Mouse (Mus musculus) limb, embryonic 13.5 days (tissue): Measurements from ENCODE around the gene Palm3. TPM values are rescaled to one million over a fixed set of nuclear protein-coding genes. Genes with fewer than 3 reads are reported as not detected.

Source experiments
- ATAC-seq: fragments of 200-750 bp; cut with Nextera tagmentation; 2 replicates; pipeline ENCODE4 v1.8.0; 2017; ENCODE audit warnings: low read depth, moderate number of reproducible peaks, moderate TSS enrichment; ENCODE audit not compliant: low FRiP score
- H3K27ac ChIP-seq: fragments of 300-500 bp; sonication (generic); 2 replicates; pipeline ENCODE4 v1.5.1; 2015; ENCODE audit warnings: inconsistent platforms, mild to moderate bottlenecking, moderate library complexity
- H3K27me3 ChIP-seq: fragments of 300-500 bp; sonication (generic); 2 replicates; pipeline ENCODE4 v1.6.1; 2015; ENCODE audit warnings: mild to moderate bottlenecking, inconsistent platforms
- H3K36me3 ChIP-seq: fragments of 300-500 bp; sonication (generic); 2 replicates; pipeline ENCODE4 v1.6.1; 2015; ENCODE audit warnings: inconsistent platforms, mild to moderate bottlenecking, moderate library complexity
- H3K4me1 ChIP-seq: fragments of 300-500 bp; sonication (generic); 2 replicates; pipeline ENCODE4 v1.6.1; 2015; ENCODE audit warnings: inconsistent platforms
- H3K4me2 ChIP-seq: fragments of 300-500 bp; sonication (generic); replicated peaks from 2 replicates; pipeline ENCODE4 v1.6.1; 2015; ENCODE audit warnings: inconsistent platforms, mild to moderate bottlenecking, moderate library complexity
- H3K4me3 ChIP-seq: fragments of 300-500 bp; sonication (generic); 2 replicates; pipeline ENCODE4 v1.5.1; 2015; ENCODE audit warnings: moderate library complexity, mild to moderate bottlenecking, inconsistent platforms
- H3K9ac ChIP-seq: fragments of 300-500 bp; sonication (generic); 2 replicates; pipeline ENCODE4 v1.6.1; 2015; ENCODE audit warnings: mild to moderate bottlenecking, inconsistent platforms
- H3K9me3 ChIP-seq: fragments of 300-500 bp; sonication (generic); 2 replicates; pipeline ENCODE4 v1.6.1; 2016; ENCODE audit warnings: inconsistent platforms
- WGBS: fragments of 180-500 bp; shearing (Covaris S2); methylation state at CpG from one replicate; pipeline ENCODE4 v1.1.7; 2015; 5-methylcytosine and 5-hydroxymethylcytosine counted together
- polyA plus RNA-seq: library from polyadenylated mRNA; unstranded; fragments of >200 nt; fragmentation: Nextera tagmentation; extraction: Ambion mirVana; gene quantifications from 2 replicates; pipeline ENCODE4 v1.2.1, GENCODE M21; 2015

Gene Palm3
- polyA plus RNA-seq, 1 experiment from 2014 or later: 6.6 TPM

DNA sequence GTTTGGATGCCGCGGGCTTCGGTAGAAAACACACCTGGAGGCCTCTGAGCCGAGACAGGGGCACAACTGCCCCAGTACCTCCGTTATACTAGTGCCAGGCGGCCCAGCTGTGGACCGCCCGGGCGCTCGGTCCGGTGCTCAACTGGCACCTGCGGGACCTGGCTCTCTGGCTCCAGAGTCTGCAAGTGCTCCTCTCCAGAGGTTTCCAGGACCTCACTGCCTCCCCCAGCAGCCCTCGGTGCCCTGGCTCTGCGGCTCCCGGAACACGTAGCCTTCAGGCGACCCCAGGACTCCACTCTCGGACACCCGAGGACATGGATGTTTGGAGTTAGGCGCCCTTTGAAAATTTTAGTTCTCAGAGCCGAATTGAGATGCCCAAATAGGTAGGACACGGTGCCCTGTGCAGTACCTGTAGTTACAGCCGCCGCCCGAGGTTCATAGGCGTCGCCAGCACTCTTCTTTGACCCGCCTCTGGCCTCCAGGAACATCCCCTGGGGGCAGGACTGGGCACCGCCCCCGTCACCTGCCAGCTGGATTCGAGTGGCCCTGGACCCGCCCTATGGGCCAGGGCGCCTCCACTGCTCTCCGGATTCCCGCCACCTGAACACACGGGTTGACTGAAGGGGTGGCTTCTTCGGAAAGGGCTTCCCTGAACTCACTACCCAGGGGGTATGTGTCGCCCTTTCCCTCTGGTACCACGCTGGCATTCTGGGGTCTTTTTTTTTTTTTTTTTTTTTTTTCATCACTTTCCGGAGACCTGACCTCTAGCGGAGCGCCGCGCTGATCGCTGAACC, 9.4 kb upstream of the Palm3 start, which contains the start of gene 2210011C24Rik:
TSS of gene 2210011C24Rik (minus strand) at position 467 of the 794 bp plus-strand sequence.
- Histone ChIP-seq H3K9ac (peak within 1 kb of the TSS; percentile 70), H3K4me1 (peaks cover 30% of the 10 kb centered on the region), H3K9me3 (no peaks in the 10 kb centered on the region), H3K27ac (no peak within 1 kb of the TSS), H3K27me3 (peaks cover 44% of the 10 kb centered on the region), H3K4me2 (peak within 1 kb of the TSS; percentile 96), H3K4me3 (peak within 1 kb of the TSS; percentile 58), H3K36me3 (no peaks in the 10 kb centered on the region)
- no peak for ATAC-seq
- under 1% methylated on average over 45 of the region's 45 CpGs for WGBS

DNA sequence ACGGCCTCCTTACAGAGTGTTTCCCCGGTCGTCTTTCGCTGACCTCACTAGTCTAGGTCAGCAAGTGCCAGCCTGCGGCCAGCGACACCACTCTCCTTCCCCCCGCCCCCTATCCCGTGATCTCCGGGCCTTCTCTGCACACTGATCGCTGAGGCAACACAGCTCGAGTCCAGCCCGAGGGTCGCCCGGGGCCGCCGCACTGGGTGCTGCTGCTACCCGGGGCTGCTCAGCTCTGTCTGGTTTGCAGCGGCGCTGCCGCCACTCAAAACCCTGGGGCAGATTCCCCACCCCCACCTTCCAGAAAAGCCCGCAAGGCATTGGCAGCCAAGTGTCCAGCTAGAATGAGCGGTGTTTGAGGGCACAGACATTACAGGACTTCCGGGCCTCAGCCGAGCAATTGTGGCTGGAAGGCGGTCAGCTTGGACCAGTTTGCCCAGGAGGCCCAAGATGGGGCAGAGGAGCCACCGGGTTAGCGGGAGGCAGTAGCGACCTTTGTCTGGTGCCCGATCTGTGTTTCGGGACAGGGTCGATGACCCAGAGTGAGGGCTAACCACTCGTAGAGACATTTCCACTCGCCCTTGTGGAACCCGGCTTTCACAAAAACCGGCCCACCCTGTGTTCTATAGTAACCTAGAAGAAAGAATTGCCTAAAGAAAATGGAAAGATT, 8.6 kb upstream of the Palm3 start:
- Histone ChIP-seq H3K9me3 (no peaks in the 10 kb centered on the region), H3K27ac (no peak overlapping the region), H3K4me3 (peak overlapping the region; percentile 58), H3K4me2 (peak overlapping the region; percentile 96), H3K4me1 (peaks cover 30% of the 10 kb centered on the region), H3K27me3 (peaks cover 44% of the 10 kb centered on the region), H3K9ac (peak overlapping the region; percentile 58), H3K36me3 (no peaks in the 10 kb centered on the region)
- ATAC-seq: no peak
- WGBS: 7% methylated on average over 35 of the region's 35 CpGs

DNA sequence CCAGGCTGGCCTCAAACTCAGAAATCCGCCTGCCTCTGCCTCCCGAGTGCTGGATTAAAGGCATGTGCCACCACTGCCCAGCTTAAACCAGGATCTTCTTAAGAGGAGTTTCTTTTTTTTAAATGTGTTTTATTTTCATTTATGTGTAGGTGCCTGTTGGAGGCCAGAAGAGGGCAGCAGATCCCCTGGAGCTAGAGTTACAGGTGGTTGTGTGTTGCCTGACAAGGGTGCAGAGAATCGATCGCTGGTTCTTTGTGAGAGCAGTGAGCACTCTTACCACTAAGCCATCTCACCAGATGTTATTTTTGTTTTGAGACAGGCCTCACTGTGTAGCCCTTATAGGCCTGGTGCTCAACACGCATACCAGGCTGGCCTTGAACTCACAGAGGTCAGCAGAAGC, 5.4 kb upstream of the Palm3 start:
- H3K4me3 ChIP-seq: no peak overlapping the region
- no peaks in the 10 kb centered on the region for H3K9me3 ChIP-seq
- no peak overlapping the region for H3K4me2 ChIP-seq
- H3K36me3 ChIP-seq: no peaks in the 10 kb centered on the region
- 91% methylated on average over 5 of the region's 5 CpGs for WGBS
- peaks cover 52% of the 10 kb centered on the region for H3K27me3 ChIP-seq
- no peak overlapping the region for H3K27ac ChIP-seq
- H3K4me1 ChIP-seq: peaks cover 16% of the 10 kb centered on the region
- no peak for ATAC-seq
- H3K9ac ChIP-seq: no peak overlapping the region

DNA sequence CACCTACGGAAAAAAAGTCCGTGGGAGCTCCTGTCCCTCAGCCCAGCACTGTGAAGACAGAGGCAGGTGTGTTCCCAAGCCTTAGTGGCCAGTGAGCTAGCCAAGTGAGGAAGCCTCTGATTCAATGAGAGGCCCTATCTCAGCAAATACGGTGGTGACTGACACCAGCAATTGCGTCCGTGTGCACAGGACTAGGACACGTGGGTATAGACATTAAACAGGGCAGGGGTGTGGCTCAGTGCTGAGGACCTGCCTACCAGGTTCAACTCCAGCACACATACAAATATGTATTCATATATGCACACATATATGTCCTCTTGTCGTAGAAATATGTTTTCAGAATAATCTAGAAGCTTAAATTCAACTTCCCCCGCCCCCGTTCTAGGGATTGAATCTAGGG, 1.5 kb upstream of the Palm3 start:
- Histone ChIP-seq H3K9me3 (no peaks in the 10 kb centered on the region), H3K4me3 (no peak overlapping the region), H3K27ac (no peak overlapping the region), H3K9ac (no peak overlapping the region), H3K27me3 (peaks cover 49% of the 10 kb centered on the region), H3K4me2 (no peak overlapping the region), H3K4me1 (peaks cover 13% of the 10 kb centered on the region), H3K36me3 (no peaks in the 10 kb centered on the region)
- ATAC-seq: no peak
- WGBS: 81% methylated on average over 9 of the region's 9 CpGs

DNA sequence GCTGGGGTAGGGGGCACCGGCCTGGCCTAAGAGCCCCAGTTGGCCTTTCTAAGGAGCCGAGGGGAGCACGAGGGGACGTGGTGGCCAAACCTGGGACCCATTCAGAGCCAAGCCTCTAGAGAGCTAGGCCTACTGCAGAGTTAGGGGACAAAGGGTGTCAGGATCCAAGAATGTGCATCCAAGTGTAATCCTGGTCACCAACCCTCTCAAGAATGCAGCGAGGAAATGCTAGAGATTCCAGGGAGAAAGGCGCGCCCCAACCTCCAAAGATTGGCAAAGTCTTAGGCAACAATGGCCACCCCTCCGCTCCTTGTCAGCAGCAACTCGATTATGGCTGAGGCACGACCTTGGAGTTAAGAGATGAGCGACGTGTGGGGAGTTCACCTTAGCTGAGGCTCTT, 298 bp downstream of the Palm3 start:
- Histone ChIP-seq H3K4me1 (peaks cover 22% of the 10 kb centered on the region), H3K4me3 (no peak overlapping the region), H3K4me2 (peak overlapping the region; percentile 36), H3K9me3 (no peaks in the 10 kb centered on the region), H3K27ac (no peak overlapping the region), H3K36me3 (no peaks in the 10 kb centered on the region), H3K9ac (no peak overlapping the region), H3K27me3 (peaks cover 67% of the 10 kb centered on the region)
- ATAC-seq: no peak
- WGBS: 41% methylated on average over 12 of the region's 12 CpGs

DNA sequence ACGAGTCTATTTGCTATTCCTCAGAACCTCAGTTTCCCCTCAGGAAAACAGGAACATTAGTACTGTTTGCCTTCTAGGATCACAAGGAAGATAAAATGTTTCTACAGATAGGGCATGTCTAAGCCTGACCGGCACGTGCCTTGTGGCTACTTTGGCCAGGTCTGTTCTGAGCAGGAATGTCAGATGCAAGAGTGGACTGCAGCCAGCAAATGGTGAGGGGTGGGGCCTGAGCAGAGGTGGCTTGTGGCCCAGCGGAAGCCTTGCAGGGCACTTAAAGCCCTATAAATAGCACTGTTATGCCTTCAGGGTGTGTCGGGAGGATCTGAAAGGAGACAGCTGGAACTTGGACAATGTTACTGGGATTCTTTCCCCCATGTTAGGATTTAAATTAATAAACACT, 1.8 kb downstream of the Palm3 start:
- Histone ChIP-seq H3K9ac (no peak overlapping the region), H3K36me3 (no peaks in the 10 kb centered on the region), H3K27me3 (peaks cover 81% of the 10 kb centered on the region), H3K4me1 (peaks cover 26% of the 10 kb centered on the region), H3K4me2 (no peak overlapping the region), H3K4me3 (no peak overlapping the region), H3K9me3 (no peaks in the 10 kb centered on the region), H3K27ac (no peak overlapping the region)
- ATAC-seq: no peak
- 20% methylated on average over 5 of the region's 5 CpGs for WGBS

DNA sequence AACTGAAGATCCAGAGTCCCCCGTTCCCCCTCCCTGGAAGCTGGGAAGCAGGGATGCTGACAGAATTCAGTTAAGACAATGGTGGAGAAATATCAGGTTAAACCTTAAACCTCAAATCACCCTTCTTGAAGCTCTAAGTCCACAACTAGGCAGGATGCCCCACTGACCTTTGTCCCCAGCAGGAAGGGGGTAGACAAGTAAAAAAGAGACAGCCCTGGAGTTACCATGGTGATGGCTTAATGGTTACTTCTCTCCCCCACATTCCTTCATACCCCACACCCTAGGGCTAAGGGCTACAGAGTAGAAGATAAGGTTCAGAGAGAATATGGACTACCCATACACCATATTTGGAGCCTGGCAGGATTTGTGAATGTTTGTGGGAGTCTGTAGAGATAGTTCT, 2.4 kb downstream of the Palm3 start:
- Histone ChIP-seq H3K4me3 (no peak overlapping the region), H3K27ac (no peak overlapping the region), H3K4me1 (peaks cover 26% of the 10 kb centered on the region), H3K36me3 (no peaks in the 10 kb centered on the region), H3K9ac (no peak overlapping the region), H3K27me3 (peaks cover 82% of the 10 kb centered on the region), H3K9me3 (no peaks in the 10 kb centered on the region), H3K4me2 (no peak overlapping the region)
- WGBS: 43% methylated on average over 1 of the region's 1 CpGs
- ATAC-seq: no peak

DNA sequence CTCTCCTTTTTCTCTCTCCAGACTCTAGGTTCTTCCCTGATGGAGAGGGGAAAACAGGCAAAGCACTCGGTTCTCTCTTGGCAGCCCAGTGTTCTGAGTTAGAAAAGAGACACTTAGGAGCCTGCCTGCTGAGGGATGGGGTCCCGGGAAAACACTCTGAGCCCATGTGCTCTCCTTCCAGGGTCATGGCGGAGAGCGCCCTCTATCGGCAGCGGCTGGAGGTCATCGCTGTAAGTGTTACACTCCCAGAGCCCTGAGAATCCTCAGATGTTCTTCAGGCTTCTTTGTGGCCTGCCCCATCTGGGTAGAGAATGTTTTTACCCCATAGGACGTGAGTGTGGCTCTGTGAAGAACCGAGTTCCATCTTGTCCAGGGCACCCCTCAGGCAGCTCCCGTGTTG, 2.9 kb downstream of the Palm3 start:
- Histone ChIP-seq H3K4me1 (peaks cover 26% of the 10 kb centered on the region), H3K4me3 (no peak overlapping the region), H3K4me2 (no peak overlapping the region), H3K9me3 (no peaks in the 10 kb centered on the region), H3K36me3 (no peaks in the 10 kb centered on the region), H3K27me3 (peaks cover 86% of the 10 kb centered on the region), H3K27ac (no peak overlapping the region), H3K9ac (no peak overlapping the region)
- no peak for ATAC-seq
- 16% methylated on average over 10 of the region's 10 CpGs for WGBS

DNA sequence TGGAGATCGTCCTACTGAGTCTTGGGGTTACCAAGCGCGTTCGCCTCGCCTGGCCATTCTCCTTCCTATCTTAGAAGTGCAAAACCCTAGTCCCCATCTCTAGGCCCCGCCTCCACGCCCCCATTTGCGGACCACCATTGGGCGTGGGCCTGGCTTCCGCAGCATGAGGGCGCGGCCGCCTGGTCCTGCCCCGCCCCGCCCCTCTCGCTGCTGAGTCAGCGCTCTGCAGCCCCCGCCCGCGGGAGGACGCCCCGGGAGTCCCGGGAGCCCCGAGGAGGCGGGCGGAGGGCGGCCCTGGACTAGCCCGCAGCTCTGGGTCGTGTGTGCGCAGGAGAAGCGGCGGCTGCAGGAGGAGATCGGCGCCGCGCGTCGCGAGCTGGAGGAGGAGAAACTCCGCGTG, 4.6 kb downstream of the Palm3 start:
- Histone ChIP-seq H3K4me3 (peak overlapping the region; percentile 53), H3K27ac (no peak overlapping the region), H3K36me3 (no peaks in the 10 kb centered on the region), H3K9me3 (no peaks in the 10 kb centered on the region), H3K4me2 (peak overlapping the region; percentile 83), H3K27me3 (peaks cover 71% of the 10 kb centered on the region), H3K9ac (peak overlapping the region; percentile 70), H3K4me1 (peaks cover 26% of the 10 kb centered on the region)
- WGBS: 2% methylated on average over 41 of the region's 41 CpGs
- ATAC-seq: peak; percentile 86

DNA sequence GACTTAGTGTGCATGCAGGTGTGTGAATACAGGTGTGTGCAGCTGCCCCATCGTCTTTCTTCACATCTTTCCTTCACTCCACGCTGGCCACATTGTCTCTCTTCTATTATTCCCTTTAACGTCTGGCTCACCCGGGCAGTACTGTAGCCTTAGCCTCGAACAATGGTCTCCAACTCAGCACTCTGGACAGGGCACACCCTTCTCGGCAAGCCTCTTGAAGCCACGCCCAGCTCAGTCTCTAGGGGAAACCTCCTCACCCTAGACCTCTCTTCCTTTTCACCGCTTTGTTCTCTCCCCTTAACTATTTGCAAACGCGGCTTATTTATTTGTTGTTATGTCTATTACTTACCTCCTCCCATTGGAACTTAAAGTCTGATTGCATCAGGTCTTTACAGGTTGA, 6.2 kb downstream of the Palm3 start:
- Histone ChIP-seq H3K4me3 (no peak overlapping the region), H3K4me2 (no peak overlapping the region), H3K27me3 (peaks cover 55% of the 10 kb centered on the region), H3K9me3 (no peaks in the 10 kb centered on the region), H3K27ac (no peak overlapping the region), H3K9ac (no peak overlapping the region), H3K36me3 (no peaks in the 10 kb centered on the region), H3K4me1 (peaks cover 18% of the 10 kb centered on the region)
- ATAC-seq: no peak
- WGBS: 15% methylated on average over 10 of the region's 10 CpGs

DNA sequence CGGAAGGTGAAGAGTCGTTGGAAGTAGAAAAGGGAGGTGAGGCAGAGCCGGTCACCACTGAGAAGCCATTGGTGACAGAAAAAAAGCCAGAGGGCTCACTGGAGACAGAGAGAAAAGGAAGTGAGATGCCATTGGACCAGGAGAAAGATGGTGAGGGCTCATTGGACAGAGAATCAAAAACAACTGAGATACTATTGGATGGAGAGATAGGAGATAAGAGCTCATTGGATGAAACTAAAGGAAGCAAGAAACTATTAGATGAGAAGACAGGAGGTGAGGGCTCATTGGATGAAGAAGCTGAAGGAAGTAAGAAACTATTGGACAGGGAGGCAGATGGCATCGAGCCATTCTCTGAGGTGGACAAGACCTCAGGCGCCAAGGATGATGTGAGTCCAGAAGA, 8.0 kb downstream of the Palm3 start:
- no peak overlapping the region for H3K4me3 ChIP-seq
- no peak for ATAC-seq
- H3K4me2 ChIP-seq: no peak overlapping the region
- H3K27ac ChIP-seq: no peak overlapping the region
- H3K36me3 ChIP-seq: no peaks in the 10 kb centered on the region
- WGBS: 84% methylated on average over 5 of the region's 5 CpGs
- no peak overlapping the region for H3K9ac ChIP-seq
- no peaks in the 10 kb centered on the region for H3K9me3 ChIP-seq
- peaks cover 13% of the 10 kb centered on the region for H3K4me1 ChIP-seq
- peaks cover 44% of the 10 kb centered on the region for H3K27me3 ChIP-seq

DNA sequence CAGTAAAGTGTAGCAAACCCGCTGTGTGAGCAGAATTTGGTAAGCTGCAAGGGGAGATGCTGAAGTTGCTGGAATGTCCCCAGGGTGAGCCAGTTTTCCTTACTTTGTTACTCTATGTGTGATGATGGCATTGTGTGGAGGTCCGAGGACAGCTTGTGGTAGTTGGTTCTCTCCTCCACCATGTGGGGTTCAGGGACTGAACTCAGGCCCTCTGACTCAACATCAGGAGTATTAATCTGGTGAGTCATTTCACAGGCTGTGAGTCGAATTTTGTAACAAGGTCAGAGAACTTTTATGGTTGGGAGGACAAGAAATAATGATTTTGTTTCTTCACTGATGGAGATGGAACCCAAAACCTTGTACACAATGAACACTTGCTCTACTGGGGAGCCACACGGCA, 11.5 kb downstream of the Palm3 start:
- Histone ChIP-seq H3K27me3 (peaks cover 24% of the 10 kb centered on the region), H3K9me3 (no peaks in the 10 kb centered on the region), H3K4me2 (no peak overlapping the region), H3K9ac (no peak overlapping the region), H3K4me3 (no peak overlapping the region), H3K27ac (no peak overlapping the region), H3K36me3 (no peaks in the 10 kb centered on the region), H3K4me1 (no peaks in the 10 kb centered on the region)
- no peak for ATAC-seq
- 70% methylated on average over 4 of the region's 4 CpGs for WGBS
